Mouse (Mus musculus) CD8-positive naive resting alpha-beta T cell, adult 2 months (primary cell): ENCODE data around the gene Ankrd23.

Experiments used
- DNase-seq, 2 experiments: peaks; one replicate each; pipeline ENCODE4 v3.0.0; 2022; ENCODE audit warnings: low read depth in 2 of 2, low spot score in 2 of 2

The Ankrd23 gene

DNA sequence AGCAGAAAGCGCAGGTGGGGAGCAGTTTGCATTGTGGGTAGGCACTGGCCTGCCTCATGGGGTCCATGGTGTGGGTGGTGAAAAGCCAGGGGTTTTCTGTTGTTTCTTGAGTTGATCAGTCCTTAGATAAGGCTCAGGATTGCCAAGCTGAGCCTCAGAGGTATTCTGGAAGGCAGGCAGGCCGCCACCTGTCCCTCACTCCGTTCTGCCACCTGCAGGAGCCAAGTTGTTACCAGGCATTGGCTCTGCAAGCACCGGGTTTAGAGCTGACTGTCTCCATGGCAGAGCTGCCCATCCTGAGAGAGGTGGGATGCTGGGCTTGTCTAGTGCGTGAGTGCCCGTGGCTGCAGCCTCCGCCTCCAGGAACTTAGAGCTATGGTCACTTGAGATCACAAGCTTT lies 14.5 kb downstream of the Ankrd23 start:
- DNase-seq, result no peak

DNA sequence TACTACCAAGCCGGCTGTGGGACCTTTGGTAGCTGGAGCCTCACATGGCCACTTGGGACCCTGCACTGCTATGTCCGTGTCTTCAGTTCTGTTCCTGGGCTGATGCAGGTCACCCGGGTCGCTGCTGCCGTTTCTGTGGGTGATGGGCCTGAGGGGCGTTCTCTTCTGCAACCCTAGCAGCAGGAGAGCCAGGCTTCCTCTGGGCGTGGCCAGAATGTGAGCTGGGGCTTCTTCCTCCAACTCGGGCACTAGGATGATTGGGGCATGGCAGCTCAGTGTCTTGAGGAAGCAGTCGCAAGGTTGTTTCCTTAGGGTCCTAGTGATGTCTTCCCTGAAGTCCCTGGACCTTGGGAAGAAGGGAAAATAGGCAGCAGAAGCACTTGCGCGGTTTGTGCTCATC lies 17.1 kb downstream of the Ankrd23 start:
- DNase-seq, result no peak

DNA sequence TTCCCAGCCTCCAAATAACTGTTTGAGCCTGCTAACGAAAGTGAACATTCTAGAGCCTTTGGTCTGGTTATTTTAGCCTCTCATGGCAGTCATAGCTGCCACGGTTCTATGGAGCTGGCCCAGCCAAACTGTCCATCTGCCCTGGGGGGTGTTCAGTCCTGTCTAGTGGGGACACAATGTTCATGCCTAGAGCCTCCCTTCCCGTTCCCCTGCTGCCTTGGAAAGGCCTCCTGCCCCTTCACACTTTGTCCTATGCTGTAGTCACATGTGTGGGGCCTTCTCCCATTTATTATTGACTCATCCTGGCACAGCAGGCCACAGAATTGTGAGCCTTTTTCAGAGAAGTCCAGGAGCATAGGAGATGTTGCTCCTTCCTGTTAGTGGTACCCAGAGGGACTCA lies 18.4 kb downstream of the Ankrd23 start:
- DNase-seq, result no peak

DNA sequence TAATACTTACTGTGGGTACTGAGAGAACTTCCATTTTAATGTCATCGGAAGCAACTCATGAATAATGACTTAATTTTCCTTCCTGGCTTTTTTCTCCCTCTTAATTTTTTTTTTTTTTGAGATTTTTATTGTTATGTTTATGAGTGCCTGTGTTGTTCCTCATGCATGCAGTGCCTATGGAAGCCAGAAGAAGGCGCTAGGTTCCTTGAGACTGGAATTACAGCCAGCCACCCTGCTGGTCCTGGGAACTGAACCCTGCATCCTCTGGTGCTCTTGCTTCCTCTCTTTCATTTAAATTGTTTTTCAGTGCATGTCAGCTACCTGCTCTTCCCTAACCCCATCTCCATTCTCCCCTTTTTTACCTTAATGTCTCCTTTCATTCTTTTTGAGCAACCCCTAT lies 23.0 kb downstream of the Ankrd23 start:
- DNase-seq, result no peak

DNA sequence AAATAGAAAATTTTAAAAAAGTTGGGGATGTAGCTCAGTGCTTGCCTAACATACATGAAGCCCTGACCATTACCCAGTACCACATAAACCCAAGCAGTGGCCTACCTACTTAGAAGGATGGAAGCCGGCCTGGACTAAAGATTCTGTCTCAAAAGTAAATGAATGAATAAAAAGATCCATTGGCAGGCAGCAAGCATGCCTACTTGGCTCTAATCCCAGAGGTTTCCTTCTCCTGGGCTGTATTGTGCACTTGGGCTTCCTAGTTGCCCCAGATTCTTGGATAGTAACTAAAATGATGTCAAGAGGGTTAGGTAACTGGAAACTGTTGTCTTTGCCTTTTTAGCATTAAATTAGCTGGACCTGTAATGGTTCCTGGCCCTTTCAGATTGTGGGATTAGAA lies 23.4 kb downstream of the Ankrd23 start:
- no peak for DNase-seq

DNA sequence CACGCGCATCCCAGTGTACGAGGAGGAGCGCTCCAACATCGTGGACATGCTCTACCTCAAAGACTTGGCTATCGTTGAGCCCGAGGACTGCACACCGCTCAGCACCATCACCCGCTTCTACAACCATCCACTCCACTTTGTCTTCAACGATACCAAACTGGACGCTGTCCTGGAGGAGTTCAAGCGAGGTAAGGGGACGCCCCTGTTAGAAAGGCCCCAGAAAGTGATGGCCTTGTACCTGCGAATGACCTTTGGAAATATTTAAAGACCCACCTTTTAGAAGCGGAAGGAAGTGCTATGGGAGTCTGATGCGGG lies 23.8 kb downstream of the Ankrd23 start:
- no peak for DNase-seq

DNA sequence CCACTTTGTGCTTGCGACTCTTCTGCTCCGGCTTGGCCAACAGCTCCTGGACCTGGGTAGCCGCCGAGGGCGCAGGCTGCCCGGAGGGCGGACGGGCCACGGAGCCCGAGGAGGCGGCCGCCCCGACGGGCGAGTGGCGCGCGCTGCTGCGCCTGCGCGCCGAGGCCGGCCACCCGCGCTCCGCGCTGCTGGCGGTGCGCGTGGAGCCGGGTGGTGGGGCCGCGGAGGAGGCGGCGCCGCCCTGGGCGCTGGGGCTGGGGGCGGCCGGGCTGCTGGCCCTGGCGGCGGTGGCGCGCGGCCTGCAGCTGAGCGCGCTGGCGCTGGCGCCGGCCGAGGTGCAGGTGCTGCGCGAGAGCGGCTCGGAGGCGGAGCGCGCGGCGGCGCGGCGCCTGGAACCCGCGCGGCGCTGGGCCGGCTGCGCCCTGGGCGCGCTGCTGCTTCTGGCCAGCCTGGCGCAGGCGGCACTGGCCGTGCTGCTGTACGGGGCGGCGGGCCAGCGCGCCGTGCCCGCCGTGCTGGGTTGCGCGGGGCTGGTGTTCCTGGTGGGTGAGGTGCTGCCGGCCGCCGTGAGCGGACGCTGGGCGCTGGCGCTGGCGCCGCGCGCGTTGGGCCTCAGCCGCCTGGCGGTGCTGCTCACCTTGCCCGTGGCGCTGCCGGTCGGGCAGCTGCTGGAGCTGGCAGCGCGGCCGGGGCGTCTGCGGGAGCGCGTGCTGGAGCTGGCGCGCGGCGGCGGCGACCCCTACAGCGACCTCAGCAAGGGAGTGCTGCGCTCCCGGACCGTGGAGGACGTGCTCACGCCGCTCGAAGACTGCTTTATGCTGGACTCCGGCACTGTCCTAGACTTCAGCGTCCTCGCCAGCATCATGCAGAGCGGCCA lies 24.4 kb downstream of the Ankrd23 start:
- DNase-seq, result peak; percentile 19 to 27

DNA sequence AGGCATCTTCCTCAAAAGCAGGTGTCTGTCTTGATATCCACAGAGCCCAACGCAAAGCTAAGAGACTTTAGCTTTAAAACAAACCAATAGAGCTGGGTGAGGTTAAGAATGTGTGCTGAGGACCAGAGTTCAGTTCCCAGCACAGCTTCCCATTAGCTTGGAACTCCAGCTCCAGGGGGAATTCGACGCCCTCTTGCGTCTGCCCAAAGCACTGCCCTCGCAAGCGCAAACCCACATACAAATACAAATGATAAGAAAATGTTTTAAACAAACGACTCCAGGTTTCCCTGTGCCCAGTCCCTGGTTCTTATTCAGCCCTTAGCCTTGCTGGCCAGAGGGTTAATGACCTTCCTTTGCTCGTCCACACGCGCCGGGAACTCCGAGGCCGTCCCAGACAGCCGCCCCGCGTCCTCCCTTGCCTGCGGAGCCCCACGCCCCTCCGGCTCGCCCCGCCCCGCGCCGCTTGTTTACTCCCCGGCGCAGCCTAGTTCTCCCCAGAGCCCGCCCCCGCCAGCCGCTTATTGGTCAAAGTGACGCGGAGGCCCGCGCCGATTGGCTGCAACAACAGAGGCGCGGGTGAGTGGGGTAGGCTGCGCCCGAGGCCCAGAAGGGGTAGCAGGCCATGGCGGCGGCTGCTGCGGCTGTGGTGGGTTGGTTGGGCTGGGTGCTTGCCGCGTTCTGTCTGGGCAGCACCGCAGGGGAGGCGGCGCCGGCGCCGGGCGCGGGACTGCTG lies 25.2 kb downstream of the Ankrd23 start, which contains the start of gene Cnnm3:
TSS of gene Cnnm3 (plus strand) at position 579 of the 733 bp plus-strand sequence.
- peak; percentile 99 to 100 for DNase-seq

DNA sequence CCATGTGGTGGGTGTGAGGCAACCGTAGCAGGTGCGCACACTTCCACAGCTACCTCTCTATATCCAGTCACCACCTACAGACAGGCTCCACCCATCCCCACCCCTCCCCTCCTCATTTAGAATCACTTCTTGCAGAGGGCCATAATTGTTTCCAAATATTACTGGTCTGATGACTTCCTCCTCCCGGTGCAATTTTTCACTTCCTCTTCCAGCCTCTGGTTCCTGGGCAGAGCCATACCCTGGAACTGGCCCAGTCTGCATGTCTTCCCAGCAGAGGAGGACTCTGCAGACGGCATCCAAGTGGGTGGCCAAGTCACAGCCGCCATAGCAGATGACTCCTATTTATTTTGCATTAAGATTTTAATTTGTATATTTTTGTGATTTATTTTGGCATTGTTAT lies 28.4 kb downstream of the Ankrd23 start:
- no peak for DNase-seq

DNA sequence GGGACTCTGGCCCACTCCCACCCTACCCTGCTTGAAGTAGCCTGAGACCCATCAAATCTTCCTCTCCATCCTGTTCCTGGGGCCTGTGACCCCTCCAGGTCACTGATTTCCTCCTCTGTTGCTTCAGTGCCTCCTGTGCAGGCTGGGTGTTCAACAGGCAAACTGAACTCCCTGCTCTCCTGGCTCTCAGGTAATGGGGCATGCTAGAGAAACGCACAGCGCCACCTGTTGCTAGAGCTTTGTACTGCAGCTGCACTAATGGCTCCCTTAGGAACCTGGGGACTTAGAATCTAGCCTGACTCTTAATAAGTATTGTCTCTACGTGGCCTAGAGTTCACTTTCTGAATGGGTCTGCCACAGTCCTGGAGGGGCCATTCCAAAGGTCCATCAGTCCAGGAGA lies 35.4 kb downstream of the Ankrd23 start:
- DNase-seq, result peak; percentile 66 to 83

DNA sequence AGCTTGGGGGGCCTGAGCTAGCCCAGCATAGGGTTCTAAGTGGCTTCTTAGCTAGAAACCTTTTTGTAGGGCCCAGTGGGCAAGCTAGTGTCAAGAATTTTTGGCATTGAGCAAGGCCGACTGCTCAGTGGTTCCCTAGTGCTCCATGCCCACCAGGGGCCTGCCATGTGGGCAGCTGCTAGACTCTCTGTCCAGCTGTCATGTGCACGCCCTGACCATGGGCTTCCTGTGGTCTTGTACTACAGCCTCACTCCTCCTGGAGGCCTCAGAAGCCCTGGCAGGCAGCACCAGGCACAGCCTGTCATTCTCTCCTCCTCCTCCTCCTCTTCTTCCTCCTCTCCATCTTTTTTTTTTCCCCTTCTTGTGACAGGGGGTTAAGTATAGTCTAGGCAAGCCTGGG lies 39.4 kb downstream of the Ankrd23 start:
- DNase-seq, result no peak

DNA sequence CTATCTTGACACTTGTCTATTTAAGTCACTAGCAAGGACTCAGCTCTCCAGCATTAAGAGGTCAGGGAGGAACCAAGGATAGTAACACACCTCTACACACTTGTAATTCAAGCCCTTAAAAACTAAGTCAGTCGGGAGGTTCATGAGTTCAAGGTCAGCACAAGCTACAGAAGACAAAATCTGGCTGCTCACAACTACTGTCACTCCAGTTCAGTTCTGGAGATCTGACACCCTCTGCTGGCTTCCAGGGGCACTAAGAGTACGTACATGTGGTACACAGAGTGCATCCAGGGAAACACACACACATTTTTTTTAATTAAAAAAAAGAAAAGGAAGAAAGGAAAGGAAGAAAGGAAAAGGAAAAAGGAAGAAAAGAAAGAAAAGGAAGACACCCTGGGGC lies 40.0 kb downstream of the Ankrd23 start:
- DNase-seq, result no peak

DNA sequence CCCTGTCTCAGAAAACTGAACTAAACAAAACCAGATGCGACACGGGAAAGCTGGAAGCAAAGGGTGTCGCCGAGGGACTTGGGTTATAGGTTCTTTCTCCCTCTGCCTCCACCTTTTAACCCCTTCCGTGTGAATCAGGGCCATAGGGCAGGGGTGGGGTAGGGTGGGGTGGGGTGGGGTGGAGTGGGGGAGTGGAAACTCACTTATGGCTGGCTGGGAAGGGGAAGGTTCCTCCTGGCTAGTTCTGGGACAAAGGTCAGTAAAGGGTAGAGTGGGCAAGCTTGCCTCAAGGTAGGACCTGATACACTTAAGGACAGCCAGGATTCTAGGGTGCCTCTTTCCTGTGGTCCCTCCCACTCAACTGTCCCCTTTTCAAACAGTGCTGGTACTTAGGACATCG lies 43.4 kb downstream of the Ankrd23 start:
- no peak for DNase-seq

DNA sequence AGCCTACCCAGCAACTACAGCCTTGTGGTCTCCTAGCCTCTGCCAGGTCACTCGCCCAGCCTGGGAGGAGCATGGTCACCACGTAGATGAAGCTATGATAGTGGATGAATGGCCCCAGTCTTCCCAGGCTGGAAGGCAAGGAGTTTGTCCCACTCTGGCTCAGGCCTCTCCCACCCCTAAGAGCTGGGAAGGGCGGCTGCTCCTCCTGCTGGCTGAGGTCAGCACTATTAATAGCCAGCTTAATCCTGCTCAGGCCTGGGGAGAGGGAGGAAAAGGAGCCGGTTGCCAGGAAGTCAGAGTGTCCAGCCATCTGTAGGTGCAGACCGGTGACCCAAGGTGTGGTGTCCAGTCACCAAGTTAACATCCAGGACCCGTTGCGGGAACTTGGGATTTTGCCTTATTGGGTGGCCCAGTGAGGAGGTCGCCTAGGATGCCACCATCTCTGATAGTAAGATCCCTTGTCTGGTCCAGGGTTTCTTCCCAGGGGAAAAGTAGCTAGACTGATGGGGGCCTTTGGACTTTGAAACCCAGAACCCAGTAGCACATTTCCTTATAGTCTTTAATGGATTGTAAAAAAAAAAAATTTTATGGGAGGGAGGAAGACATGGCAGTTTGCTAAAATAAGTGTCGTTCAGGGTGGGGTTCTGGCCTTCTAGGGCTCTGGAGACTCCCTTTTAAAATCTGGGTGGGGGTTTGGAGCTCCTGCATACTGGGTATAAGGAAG lies 44.1 kb downstream of the Ankrd23 start:
- DNase-seq, result no peak

DNA sequence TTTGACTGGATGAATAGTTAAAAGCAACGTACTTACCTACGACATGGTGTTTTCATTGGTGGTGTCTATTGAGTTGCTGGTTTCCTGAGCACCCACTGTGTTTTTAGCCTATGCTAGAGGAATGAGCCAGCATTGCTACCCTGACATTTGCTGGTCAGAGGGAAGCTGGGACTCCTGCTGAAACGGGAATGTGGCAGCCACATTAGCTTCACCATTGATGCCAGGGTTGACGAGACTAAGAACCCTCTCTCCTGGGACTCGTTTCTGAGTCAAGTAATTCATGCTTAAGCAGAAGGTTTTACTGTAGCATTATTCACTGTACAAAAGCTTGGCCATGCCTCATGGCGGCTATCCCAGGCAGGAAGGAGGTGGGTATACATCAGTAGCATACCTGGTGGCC lies 47.0 kb downstream of the Ankrd23 start:
- no peak for DNase-seq

DNA sequence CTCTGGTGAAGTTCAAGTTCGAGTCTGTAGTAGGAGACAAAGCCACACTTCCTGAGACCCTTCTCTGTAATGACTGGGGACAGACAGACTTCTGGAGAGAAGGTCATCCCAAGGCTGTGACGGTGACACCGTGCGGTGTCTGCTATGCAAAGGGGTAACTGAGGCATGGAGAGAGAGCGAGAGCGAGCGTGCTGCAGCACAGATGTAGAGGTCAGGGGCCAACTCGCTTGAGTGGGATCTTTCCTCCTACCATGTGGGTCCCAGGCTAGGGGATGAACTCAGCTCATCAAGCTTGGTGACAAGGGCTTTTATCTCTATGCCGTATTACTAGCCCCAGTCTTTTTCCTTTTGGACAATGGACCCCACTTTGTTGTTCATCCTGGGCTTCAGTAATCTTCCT lies 49.6 kb downstream of the Ankrd23 start:
- DNase-seq, result no peak

DNA sequence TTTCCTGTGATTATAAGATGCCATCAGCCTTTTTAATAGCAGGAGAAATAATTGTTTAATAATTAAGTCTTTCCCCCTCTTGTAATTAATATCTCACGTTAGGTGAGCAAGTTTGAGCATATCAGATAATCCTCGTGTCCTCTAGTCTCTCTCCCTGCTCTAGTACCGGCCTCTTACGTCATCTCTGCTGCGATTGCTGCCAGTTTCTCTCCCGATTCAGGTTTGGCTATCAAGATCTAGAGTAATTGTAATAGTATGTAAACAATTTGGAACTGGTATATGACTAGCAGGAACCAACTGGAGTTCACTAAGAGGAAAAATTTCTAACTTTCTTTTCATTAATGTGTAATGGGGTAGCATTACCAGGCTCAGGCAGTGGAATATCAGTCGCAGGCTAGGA lies 51.6 kb downstream of the Ankrd23 start:
- DNase-seq, result no peak

DNA sequence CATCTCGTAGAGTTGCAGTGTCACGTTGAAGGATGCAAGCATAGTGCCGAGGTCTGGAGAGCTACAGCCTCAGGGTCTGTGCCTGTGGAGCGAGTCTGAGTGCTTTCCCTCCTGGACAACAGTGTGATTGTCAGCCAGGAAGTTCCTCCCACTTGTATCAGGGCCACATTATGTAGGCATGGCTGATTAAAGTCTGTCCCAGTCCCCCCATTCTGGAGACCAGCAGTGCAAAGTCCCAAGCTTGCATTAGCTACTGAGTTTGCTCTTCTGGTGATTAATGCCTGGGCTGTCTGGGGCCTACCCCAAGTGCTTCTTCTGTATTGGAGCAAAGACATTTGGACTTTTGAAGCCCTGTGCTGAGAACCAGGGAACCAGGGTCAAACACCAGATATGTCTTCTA lies 52.9 kb downstream of the Ankrd23 start:
- no peak for DNase-seq
